Mouse (Mus musculus) erythroblast, embryonic 14.5 days (primary cell): ENCODE results near the gene Gm11938. TPM values are rescaled to one million over a fixed set of nuclear protein-coding genes. Genes with fewer than 3 reads are reported as not detected.

ENCODE experiments used
- H3K27me3 ChIP-seq: 2 replicates; pipeline ENCODE4 v1.6.1; 2012; ENCODE audit warnings: inconsistent platforms; ENCODE audit not compliant: control insufficient read depth
- H3K36me3 ChIP-seq: 2 replicates; pipeline ENCODE4 v1.6.1; 2012; ENCODE audit warnings: mild to moderate bottlenecking, inconsistent platforms; ENCODE audit not compliant: control insufficient read depth
- H3K4me1 ChIP-seq: 2 replicates; pipeline ENCODE4 v1.6.1; 2012; ENCODE audit warnings: inconsistent platforms; ENCODE audit not compliant: control insufficient read depth
- H3K4me3 ChIP-seq: replicated peaks from 2 replicates; pipeline ENCODE3; 2012; ENCODE audit warnings: moderate library complexity, mild to moderate bottlenecking, inconsistent platforms
- H3K9me3 ChIP-seq: 2 replicates; pipeline ENCODE4 v1.6.1; 2012; ENCODE audit warnings: low read length, inconsistent platforms, mixed read lengths; ENCODE audit not compliant: control insufficient read depth
- GATA1 ChIP-seq: IDR thresholded peaks from 2 replicates; pipeline ENCODE4 v1.6.1; 2012; ENCODE audit warnings: low read length, inconsistent platforms, mixed read lengths
- TAL1 ChIP-seq: IDR thresholded peaks from 3 replicates; pipeline ENCODE4 v1.6.1; 2012; ENCODE audit warnings: low read length, inconsistent platforms, mixed read lengths
- polyA plus RNA-seq: library from polyadenylated mRNA; stranded (reverse); fragments of >175 nt; gene quantifications from 2 replicates; pipeline ENCODE4 v1.2.3, GENCODE M21; 2012

Gene Gm11938
- polyA plus RNA-seq, 1 experiment, result not detected

GRCm38 (mm10) chr11:99556753-99557152 is 46.4 kb downstream of the Gm11938 start, which contains the start of gene Krtap3-2:
Krtap3-2 (minus strand) TSS chr11:99556853.
- H3K4me1 ChIP-seq, result no peaks in the 10 kb centered on the region

GRCm38 (mm10) chr11:99556195-99556594 is 46.9 kb downstream of the Gm11938 start:
- no peaks in the 10 kb centered on the region for H3K9me3 ChIP-seq
- H3K36me3 ChIP-seq, result no peaks in the 10 kb centered on the region
- no peak overlapping the region for H3K4me3 ChIP-seq
- no peaks in the 10 kb centered on the region for H3K27me3 ChIP-seq
- H3K4me1 ChIP-seq, result no peaks in the 10 kb centered on the region
- TF ChIP-seq GATA1, result no peak
- no peak for TF ChIP-seq TAL1

More at GRCm38 (mm10) chr11:99556753-99557152, 46.4 kb downstream of the Gm11938 start, which contains the start of gene Krtap3-2:
- no peak within 1 kb of the TSS for H3K4me3 ChIP-seq
- H3K27me3 ChIP-seq, result no peaks in the 10 kb centered on the region
- no peaks in the 10 kb centered on the region for H3K36me3 ChIP-seq
- no peaks in the 10 kb centered on the region for H3K9me3 ChIP-seq
- TF ChIP-seq TAL1, result no peak
- no peak for TF ChIP-seq GATA1

Other genes with a start within 250 kb of the Gm11938 start
- not detected in 2 replicates for gene Krt28, start 228.4 kb downstream of the Gm11938 start, polyA plus RNA-seq
- 0.22 and 0.51 TPM in 2 replicates for gene Krt10, start 213.9 kb downstream of the Gm11938 start, polyA plus RNA-seq
- gene Krt12, start 181.0 kb downstream of the Gm11938 start, polyA plus RNA-seq, result not detected in 2 replicates
- gene Krt20, start 165.2 kb downstream of the Gm11938 start, polyA plus RNA-seq, result not detected in 2 replicates
- not detected in 2 replicates for gene Krt23, start 110.2 kb downstream of the Gm11938 start, polyA plus RNA-seq
- gene Krt39, start 82.0 kb downstream of the Gm11938 start, polyA plus RNA-seq, result not detected in 2 replicates
- gene Krt40, start 60.1 kb downstream of the Gm11938 start, polyA plus RNA-seq, result not detected in 2 replicates
- not detected in 2 replicates for gene Krtap3-3, start 52.4 kb downstream of the Gm11938 start, polyA plus RNA-seq
- not detected in 2 replicates for gene Krtap3-2, start 46.5 kb downstream of the Gm11938 start, polyA plus RNA-seq
- gene Gm11939, start 43.8 kb downstream of the Gm11938 start, polyA plus RNA-seq, result not detected in 2 replicates
- gene Krtap3-1, start 36.7 kb downstream of the Gm11938 start, polyA plus RNA-seq, result not detected in 2 replicates
- gene Krtap1-5, start 22.3 kb downstream of the Gm11938 start, polyA plus RNA-seq, result not detected in 2 replicates
- not detected in 2 replicates for gene Krtap1-4, start 19.7 kb downstream of the Gm11938 start, polyA plus RNA-seq
- gene Krtap1-3, start 12.0 kb downstream of the Gm11938 start, polyA plus RNA-seq, result not detected in 2 replicates
- gene Krtap9-3, start 5.2 kb downstream of the Gm11938 start, polyA plus RNA-seq, result not detected in 2 replicates
- gene Gm11937, start 6.9 kb upstream of the Gm11938 start, polyA plus RNA-seq, result not detected in 2 replicates
- not detected in 2 replicates for gene Krtap2-4, start 11.5 kb upstream of the Gm11938 start, polyA plus RNA-seq
- gene Gm11562, start 17.1 kb upstream of the Gm11938 start, polyA plus RNA-seq, result not detected in 2 replicates
- gene Krtap4-1, start 24.9 kb upstream of the Gm11938 start, polyA plus RNA-seq, result not detected in 2 replicates
- not detected in 2 replicates for gene Krtap4-2, start 31.8 kb upstream of the Gm11938 start, polyA plus RNA-seq
- gene Krtap4-7, start 40.8 kb upstream of the Gm11938 start, polyA plus RNA-seq, result not detected in 2 replicates
- gene Gm11555, start 46.9 kb upstream of the Gm11938 start, polyA plus RNA-seq, result not detected in 2 replicates
- gene Gm11563, start 55.7 kb upstream of the Gm11938 start, polyA plus RNA-seq, result not detected in 2 replicates
- not detected in 2 replicates for gene Krtap4-6, start 62.7 kb upstream of the Gm11938 start, polyA plus RNA-seq
- gene Gm14190, start 87.4 kb upstream of the Gm11938 start, polyA plus RNA-seq, result not detected in 2 replicates
- not detected in 2 replicates for gene Gm14180, start 131.0 kb upstream of the Gm11938 start, polyA plus RNA-seq
- gene Gm11595, start 169.6 kb upstream of the Gm11938 start, polyA plus RNA-seq, result not detected in 2 replicates
- gene Krtap4-8, start 177.4 kb upstream of the Gm11938 start, polyA plus RNA-seq, result not detected in 2 replicates
- not detected in 2 replicates for gene Krtap4-9, start 181.9 kb upstream of the Gm11938 start, polyA plus RNA-seq
- not detected in 2 replicates for gene Gm11596, start 190.2 kb upstream of the Gm11938 start, polyA plus RNA-seq
- not detected in 2 replicates for gene Gm11569, start 195.6 kb upstream of the Gm11938 start, polyA plus RNA-seq
- gene Gm11554, start 201.1 kb upstream of the Gm11938 start, polyA plus RNA-seq, result not detected in 2 replicates
- not detected in 2 replicates for gene Krtap4-13, start 206.6 kb upstream of the Gm11938 start, polyA plus RNA-seq
- gene Gm11564, start 212.4 kb upstream of the Gm11938 start, polyA plus RNA-seq, result not detected in 2 replicates
- gene 2300003K06Rik, start 234.8 kb upstream of the Gm11938 start, polyA plus RNA-seq, result not detected in 2 replicates
- gene Krtap4-16, start 248.3 kb upstream of the Gm11938 start, polyA plus RNA-seq, result not detected in 2 replicates